In the genomic region with DNA sequence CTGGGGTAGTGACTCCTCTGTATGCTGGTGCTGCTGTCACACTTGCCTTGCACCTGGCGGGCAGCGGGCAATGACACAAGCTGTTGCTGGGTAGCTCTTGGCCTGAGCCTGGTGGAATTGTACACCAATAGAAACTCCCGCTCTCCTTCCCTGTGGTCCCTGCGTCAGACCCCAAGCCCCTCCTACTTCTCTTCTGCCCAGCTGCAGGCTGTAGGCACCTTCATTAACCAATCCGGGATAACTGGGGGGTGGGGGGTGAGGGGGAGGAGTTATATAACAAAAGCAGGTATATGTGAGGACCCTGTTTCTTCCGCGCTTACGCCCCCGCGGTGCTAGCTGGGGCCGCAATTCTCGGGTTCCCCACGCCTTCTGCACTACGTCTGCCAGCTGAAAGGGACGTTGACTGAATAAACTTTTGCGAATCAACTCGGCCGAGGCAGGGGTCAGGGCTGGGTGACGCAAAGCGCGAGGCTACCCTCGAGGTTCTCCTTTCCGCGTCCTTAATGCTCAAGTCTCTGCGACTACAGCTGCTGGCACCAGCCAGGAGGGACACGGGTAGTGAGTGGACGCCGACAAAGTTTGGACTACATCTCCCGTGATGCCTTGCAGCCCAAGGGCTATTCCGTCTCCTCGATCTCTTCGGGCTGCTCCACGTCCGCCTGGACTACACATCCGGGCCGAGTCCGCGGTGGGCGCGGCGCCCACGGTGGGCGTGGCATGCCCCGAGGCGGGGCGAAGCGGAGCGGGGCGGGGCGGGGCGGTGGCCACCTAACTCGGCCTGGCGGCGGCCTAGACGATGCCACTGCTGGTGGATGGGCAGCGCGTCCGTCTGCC, we compare ENCODE assay signal across 8 mouse cellular contexts. TPM values are rescaled to one million over a fixed set of nuclear protein-coding genes. Genes with fewer than 3 reads are reported as not detected.
DNase-seq lines count a peak whose midpoint lies in the region; ATAC-seq lines count a peak whose summit lies in the region.

TSS of gene Ntan1 (plus strand) at position 286 of the 834 bp plus-strand sequence.

- peaks cover 0 to 14% of the 10 kb centered on the region in 2 experiments; a peak in 3 of 4 replicates for H3K4me1 ChIP-seq in heart, embryonic 14.5 days (ENCODE audit: control insufficient read depth in 2 of 2, insufficient read depth in 2 of 2, low read length in 2 of 2)
- H3K4me1 ChIP-seq in liver, embryonic 13.5 days (replicated peaks), result peaks cover 40% of the 10 kb centered on the region
- peaks cover 14% of the 10 kb centered on the region for H3K4me1 ChIP-seq in stomach, embryonic 16.5 days (ENCODE audit: control insufficient read depth, insufficient read depth, low read length)

- peak; percentile 90 for DNase-seq in c-Kit-negative CD71-positive TER-119-positive erythroid progenitor cells, embryonic 14.5 days (ENCODE audit: low read depth, low spot score)
- peak; percentile 91 for DNase-seq in fibroblast of lung, adult 2 months (ENCODE audit: low read depth)
- DNase-seq in kidney, postnatal 14 days, result peak; percentile 98
- peak; percentile 95 for DNase-seq in liver, embryonic 13.5 days
- DNase-seq in neural tube, embryonic 10.5 days (ENCODE audit: extremely low spot score, low spot score), result peak; percentile 95

- peak within 1 kb of the TSS; percentile 66 for H3K4me2 ChIP-seq in heart, embryonic 14.5 days (ENCODE audit: low read length)
- H3K4me2 ChIP-seq in liver, embryonic 13.5 days, result peak within 1 kb of the TSS; percentile 96
- peak within 1 kb of the TSS; percentile 81 for H3K4me2 ChIP-seq in stomach, embryonic 16.5 days (ENCODE audit: low read depth, low read length)

- H3K9me3 ChIP-seq in heart, embryonic 14.5 days (ENCODE audit: control insufficient read depth, low read length), result no peaks in the 10 kb centered on the region
- H3K9me3 ChIP-seq in liver, embryonic 13.5 days (replicated peaks), result no peaks in the 10 kb centered on the region
- no peaks in the 10 kb centered on the region for H3K9me3 ChIP-seq in stomach, embryonic 16.5 days (replicated peaks; ENCODE audit: control insufficient read depth, low read length)

- WGBS in heart, embryonic 14.5 days, result under 1% methylated on average over 52 of the region's 58 CpGs
- WGBS in liver, embryonic 13.5 days (ENCODE audit: insufficient replicate concordance), result under 1% methylated on average over 58 of the region's 58 CpGs
- WGBS in stomach, embryonic 16.5 days, result under 1% methylated on average over 58 of the region's 58 CpGs

- H3K9ac ChIP-seq in heart, embryonic 14.5 days (ENCODE audit: low read length), result peak within 1 kb of the TSS; percentile 84
- H3K9ac ChIP-seq in liver, embryonic 13.5 days, result peak within 1 kb of the TSS; percentile 80
- peak within 1 kb of the TSS; percentile 95 for H3K9ac ChIP-seq in stomach, embryonic 16.5 days (ENCODE audit: low read length)

- peak within 1 kb of the TSS; percentile 71 to 73 for H3K4me3 ChIP-seq in heart, embryonic 14.5 days (ENCODE audit: control insufficient read depth in 1 of 2, insufficient read depth in 1 of 2, low read depth in 1 of 2, low read length in 2 of 2)
- H3K4me3 ChIP-seq in liver, embryonic 13.5 days (replicated peaks), result peak within 1 kb of the TSS; percentile 75
- H3K4me3 ChIP-seq in stomach, embryonic 16.5 days (replicated peaks; ENCODE audit: low read length), result peak within 1 kb of the TSS; percentile 87

- no peaks in the 10 kb centered on the region for H3K27me3 ChIP-seq in heart, embryonic 14.5 days (ENCODE audit: control insufficient read depth, insufficient read depth, low read length)
- H3K27me3 ChIP-seq in liver, embryonic 13.5 days, result no peaks in the 10 kb centered on the region
- H3K27me3 ChIP-seq in stomach, embryonic 16.5 days (ENCODE audit: control insufficient read depth, insufficient read depth, low read length), result no peaks in the 10 kb centered on the region

- H3K36me3 ChIP-seq in heart, embryonic 14.5 days (ENCODE audit: control insufficient read depth, insufficient read depth, low read length), result peaks cover 31% of the 10 kb centered on the region
- H3K36me3 ChIP-seq in liver, embryonic 13.5 days, result peaks cover 13% of the 10 kb centered on the region
- H3K36me3 ChIP-seq in stomach, embryonic 16.5 days (ENCODE audit: control insufficient read depth, insufficient read depth, low read length), result no peaks in the 10 kb centered on the region

- peak; percentile 84 for ATAC-seq in CD4-positive, CD25-positive, alpha-beta regulatory T cell, adult 4 months
- ATAC-seq in heart, embryonic 14.5 days (ENCODE audit: insufficient number of reproducible peaks, insufficient read depth, low FRiP score, low read depth), result peak; percentile 97
- ATAC-seq in liver, embryonic 13.5 days (ENCODE audit: low read depth), result peak; percentile 95
- peak; percentile 96 for ATAC-seq in stomach, embryonic 16.5 days (ENCODE audit: insufficient read depth, low FRiP score)

- H3K27ac ChIP-seq in heart, embryonic 14.5 days (replicated peaks in 1 of 2; ENCODE audit: control insufficient read depth in 1 of 2, insufficient read depth in 1 of 2, low read depth in 2 of 2, low read length in 2 of 2), result peak within 1 kb of the TSS; percentile 95 to 98
- peak within 1 kb of the TSS; percentile 76 for H3K27ac ChIP-seq in liver, embryonic 13.5 days
- H3K27ac ChIP-seq in stomach, embryonic 16.5 days (ENCODE audit: low read length), result peak within 1 kb of the TSS; percentile 97

RNA-seq across cellular contexts. Expression of gene Ntan1, which starts in this region (rescaled TPM):
- polyA plus RNA-seq in CD4-positive, CD25-positive, alpha-beta regulatory T cell, adult 4 months (2017; shearing (Covaris generic)), result 100 to 1,000 TPM; 129 to 146 TPM
- 158 and 162 TPM in 2 replicates for polyA plus RNA-seq in heart, embryonic 14.5 days (2014; fragmentation: Nextera tagmentation; extraction: Ambion mirVana)
- 44.7 and 45.3 TPM in 2 replicates for polyA plus RNA-seq in liver, embryonic 13.5 days (2015; fragmentation: Nextera tagmentation; extraction: Ambion mirVana)
- 163 TPM in 2 replicates for polyA plus RNA-seq in stomach, embryonic 16.5 days (2015; fragmentation: Nextera tagmentation; extraction: Ambion mirVana)

Comparison
In these comparisons a context has a peak if more than half of its experiments do, and no peak if none do; other contexts are left out.
1. Peak in every context shown above with its lines: DNase-seq, ATAC-seq, H3K4me3 ChIP-seq and H3K27ac ChIP-seq.